Mouse (Mus musculus) G1E (cell line): Measurements from ENCODE around the gene Sbds.

Experiments
- CTCF ChIP-seq: IDR thresholded peaks from 2 replicates; pipeline ENCODE4 v1.5.1; 2012; ENCODE audit warnings: low read depth, low read length, inconsistent platforms, mixed read lengths
- GATA1 ChIP-seq: IDR thresholded peaks from 2 replicates; pipeline ENCODE4 v1.6.1; 2012; ENCODE audit warnings: borderline replicate concordance, low read length, inconsistent platforms, mixed read lengths
- TAL1 ChIP-seq: conservative IDR thresholded peaks from 2 replicates; pipeline ENCODE4 v1.6.1; 2012; ENCODE audit warnings: low read depth, low read length, inconsistent platforms, mixed read lengths

- TF ChIP-seq CTCF: no peak
- no peak for TF ChIP-seq TAL1
- no peak for TF ChIP-seq GATA1
Measured at GRCm38 (mm10) chr5:130239856-130240255, 15.5 kb downstream of the Sbds start.
